ENCODE assay signal across 17 mouse cellular contexts in the genomic region with DNA sequence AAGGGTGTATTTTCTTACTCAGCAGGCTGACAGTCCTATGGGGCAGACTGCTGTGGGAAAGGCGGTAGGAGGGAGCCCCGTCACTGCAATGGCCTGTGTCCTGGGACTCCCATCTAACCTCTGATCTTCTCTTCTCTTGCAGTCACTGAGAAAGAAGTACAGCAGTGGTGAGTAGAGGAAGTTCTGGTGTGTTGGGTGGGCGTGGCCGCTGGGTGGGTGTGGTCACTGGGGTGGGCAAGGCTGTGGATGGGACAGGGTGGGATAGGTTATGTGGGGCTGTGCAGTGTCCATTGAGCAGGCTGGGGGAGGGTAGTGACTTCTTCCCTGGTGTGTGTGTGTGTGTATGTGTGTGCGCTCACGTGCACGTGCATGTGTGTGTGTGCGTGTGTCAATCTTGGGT. TPM values are rescaled to one million over a fixed set of nuclear protein-coding genes. Genes with fewer than 3 reads are reported as not detected.
DNase-seq lines count a peak whose midpoint lies in the region; ATAC-seq lines count a peak whose summit lies in the region.
"Had no signal": no experiment of that assay in that cellular context is flagged by ENCODE, and none has a peak within 500 bp of the region (broad histone marks: within the 10 kb centered on the region; RNA-seq: fewer than 3 reads in every experiment).

No protein-coding gene starts in this region.

- peak; percentile 19 for DNase-seq in A20 (ENCODE audit: low read depth, low spot score)
- DNase-seq in ES-CJ7 (ENCODE audit: low read depth, low spot score) = peak; percentile 48
- peak; percentile 50 for DNase-seq in R1 (ENCODE audit: low read depth, low spot score)
- no peak for DNase-seq in adrenal gland, postnatal 25 days
- no peak for DNase-seq in cerebellum, postnatal 14 days
- no peak for DNase-seq in left cerebral cortex, postnatal 4 days
- no peak for DNase-seq in left cerebral cortex, adult 9 months (ENCODE audit: low spot score in 2 of 2)
- DNase-seq: adrenal gland, postnatal 10 days; cerebellum, adult 9-10 months; embryo, embryonic 11 days; gastrocnemius, postnatal 36 days; heart, adult 11 months; kidney, adult 18-20 months; kidney, adult 9 months had no signal

- ATAC-seq in granulocyte monocyte progenitor cell, adult 5-6 weeks (replicated peaks; ENCODE audit: poor library complexity, severe bottlenecking) = peak; percentile 50
- ATAC-seq: forebrain, embryonic 15.5 days had no signal

- intact Hi-C loops in left cerebral cortex, postnatal 4 days (cut with DNase I) = no loop called here

RNA-seq across cellular contexts. Expression of gene Ncs1, which starts 24.8 kb away (rescaled TPM):
- total RNA-seq in granulocyte monocyte progenitor cell, adult 5-6 weeks (2014; fragmentation: Nextera tagmentation) = 2.1 and 4.6 TPM in 2 replicates
- 2.5 and 3.2 TPM in 2 replicates for total RNA-seq in granulocyte monocyte progenitor cell, adult 5-6 weeks (2017)
- 2.9 and 4.1 TPM in 2 replicates for total RNA-seq in adrenal gland, postnatal 25 days (2021)
- 100 to 1,000 TPM; 161 to 162 TPM for total RNA-seq in left cerebral cortex, postnatal 4 days (2021)

RNA-seq across cellular contexts. Expression of gene Hmcn2, which starts 43.7 kb away (rescaled TPM):
- 0.09 TPM in 1 of 2 replicates, not detected in the other for total RNA-seq in granulocyte monocyte progenitor cell, adult 5-6 weeks (2014; fragmentation: Nextera tagmentation)
- total RNA-seq in granulocyte monocyte progenitor cell, adult 5-6 weeks (2017) = 0.15 TPM in 1 of 2 replicates, not detected in the other
- 0.76 and 1.9 TPM in 2 replicates for total RNA-seq in adrenal gland, postnatal 25 days (2021)
- total RNA-seq in left cerebral cortex, postnatal 4 days (2021) = under 1 TPM; 0.42 to 0.72 TPM
- total RNA-seq: hematopoietic stem cell, adult 5-6 weeks had no signal

Comparison
In these comparisons a context has a peak if more than half of its experiments do, and no peak if none do; other contexts are left out.
1. DNase-seq: peak in A20 (single experiment), ES-CJ7 (single experiment) and R1 (single experiment); none in adrenal gland, postnatal 25 days (single experiment), cerebellum, postnatal 14 days (0 of 2), left cerebral cortex, postnatal 4 days (single experiment) and left cerebral cortex, adult 9 months (0 of 2).
2. RNA of gene Ncs1, which starts 24.8 kb away (total RNA-seq): 161 to 162 TPM in left cerebral cortex, postnatal 4 days; 2.1 to 4.6 TPM in granulocyte monocyte progenitor cell, adult 5-6 weeks and 2.9 to 4.1 TPM in adrenal gland, postnatal 25 days; every median in the first group is over 10 times any median in the second.